Mouse (Mus musculus) layer of hippocampus, adult 18-20 months (tissue): Measurements from ENCODE around the gene Ube2cbp. TPM values are rescaled to one million over a fixed set of nuclear protein-coding genes. Genes with fewer than 3 reads are reported as not detected.
A peak's percentile ranks its signal among the peaks of the same experiment; 100 is the strongest.

Experiments used
- DNase-seq, 2 experiments: peaks; one replicate each; pipeline ENCODE4 v3.0.0; 2022; ENCODE audit warnings: low spot score in 2 of 2
- total RNA-seq, 2 experiments: library from RNA; stranded (reverse); gene quantifications; 2 replicates each; pipeline ENCODE4 v1.2.3; 2021

The Ube2cbp gene
- total RNA-seq, 2 experiments from 2014 or later: 4.5 to 5.4 TPM

GRCm38 (mm10) chr9:86435510-86435909 is 29.2 kb downstream of the Ube2cbp start:
- DNase-seq: no peak

GRCm38 (mm10) chr9:86423331-86423730 is 41.4 kb downstream of the Ube2cbp start:
- no peak for DNase-seq

GRCm38 (mm10) chr9:86419366-86419765 is 45.4 kb downstream of the Ube2cbp start:
- peak in 1 of 2 experiments; percentile 24 for DNase-seq

GRCm38 (mm10) chr9:86417971-86418370 is 46.8 kb downstream of the Ube2cbp start:
- no peak for DNase-seq

GRCm38 (mm10) chr9:86395785-86396184 is 69.0 kb downstream of the Ube2cbp start:
- DNase-seq: no peak

- DNase-seq: no peak
These were observed 69.7 kb downstream of the Ube2cbp start for GRCm38 (mm10) chr9:86395012-86395411.

- no peak for DNase-seq
These were observed 71.0 kb downstream of the Ube2cbp start for GRCm38 (mm10) chr9:86393586-86394272.

GRCm38 (mm10) chr9:86391467-86391866 is 73.3 kb downstream of the Ube2cbp start:
- no peak for DNase-seq

GRCm38 (mm10) chr9:86390713-86391112 is 74.0 kb downstream of the Ube2cbp start:
- peak in 1 of 2 experiments; percentile 20 for DNase-seq

- no peak for DNase-seq
These were observed 76.2 kb downstream of the Ube2cbp start for GRCm38 (mm10) chr9:86388538-86388937.

- DNase-seq: no peak
These were observed 87.8 kb downstream of the Ube2cbp start for GRCm38 (mm10) chr9:86376923-86377322.

- DNase-seq: no peak
These were observed 91.8 kb downstream of the Ube2cbp start for GRCm38 (mm10) chr9:86372783-86373567.

GRCm38 (mm10) chr9:86369208-86369607 is 95.5 kb downstream of the Ube2cbp start:
- DNase-seq: no peak

GRCm38 (mm10) chr9:86360536-86360935 is 104.2 kb downstream of the Ube2cbp start:
- DNase-seq: peak in 1 of 2 experiments; percentile 9

- DNase-seq: no peak
These were observed 108.9 kb downstream of the Ube2cbp start for GRCm38 (mm10) chr9:86355851-86356250.

- no peak for DNase-seq
These were observed 113.3 kb downstream of the Ube2cbp start for GRCm38 (mm10) chr9:86351491-86351890.

- DNase-seq: no peak
These were observed 128.0 kb downstream of the Ube2cbp start for GRCm38 (mm10) chr9:86336792-86337191.

GRCm38 (mm10) chr9:86336361-86336760 is 128.4 kb downstream of the Ube2cbp start:
- DNase-seq: no peak

- no peak for DNase-seq
These were observed 129.2 kb downstream of the Ube2cbp start for GRCm38 (mm10) chr9:86335588-86335987.

- no peak for DNase-seq
These were observed 130.4 kb downstream of the Ube2cbp start for GRCm38 (mm10) chr9:86334357-86334756.

GRCm38 (mm10) chr9:86330591-86330990 is 134.2 kb downstream of the Ube2cbp start:
- DNase-seq: no peak

- DNase-seq: peak in 1 of 2 experiments; percentile 20
These were observed 136.5 kb downstream of the Ube2cbp start for GRCm38 (mm10) chr9:86328270-86328669.
